Mouse (Mus musculus) urinary bladder, postnatal 4 days (tissue): Measurements from ENCODE around the gene Defb9.
"Not testable (repeated sequence)": the region's sequence is repeated elsewhere in the genome, so short reads cannot be mapped to it uniquely, and the experiment has no call there.

ENCODE experiments used
- DNase-seq, 2 experiments: peaks; one replicate each; pipeline ENCODE4 v3.0.0; 2021 to 2022; ENCODE audit warnings: low spot score in 2 of 2

The Defb9 gene

GRCm38 (mm10) chr8:21885321-21885720 lies at the start of gene Defb9:
Gene Defb9, minus strand, starts transcription at chr8:21885421.
- not testable (repeated sequence) for DNase-seq

- DNase-seq: no peak
These were observed 47.4 kb upstream of the Defb9 start, which contains the start of gene Defb15 for GRCm38 (mm10) chr8:21932610-21933009. Gene Defb15, minus strand, starts transcription at chr8:21932710.

DNA sequence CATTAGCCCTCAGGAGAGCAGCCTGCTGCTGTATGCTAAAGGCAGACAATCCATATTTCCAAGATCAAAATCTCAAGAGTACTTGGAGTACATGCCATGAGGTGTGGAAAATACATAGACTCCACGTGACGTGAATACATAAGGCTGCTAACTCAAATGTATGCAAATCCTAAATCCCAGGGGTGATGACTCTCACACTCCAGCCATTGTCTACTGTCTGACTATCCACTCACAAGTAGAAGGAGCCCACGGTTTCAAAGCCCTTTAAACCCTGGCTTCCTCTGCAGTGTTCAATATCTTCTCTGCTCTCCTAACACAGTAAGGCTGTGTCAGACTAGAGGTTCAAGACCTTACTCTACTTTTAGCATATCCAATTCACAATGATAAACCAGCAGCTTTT lies 45.5 kb upstream of the Defb9 start:
- DNase-seq: not testable (repeated sequence)

DNA sequence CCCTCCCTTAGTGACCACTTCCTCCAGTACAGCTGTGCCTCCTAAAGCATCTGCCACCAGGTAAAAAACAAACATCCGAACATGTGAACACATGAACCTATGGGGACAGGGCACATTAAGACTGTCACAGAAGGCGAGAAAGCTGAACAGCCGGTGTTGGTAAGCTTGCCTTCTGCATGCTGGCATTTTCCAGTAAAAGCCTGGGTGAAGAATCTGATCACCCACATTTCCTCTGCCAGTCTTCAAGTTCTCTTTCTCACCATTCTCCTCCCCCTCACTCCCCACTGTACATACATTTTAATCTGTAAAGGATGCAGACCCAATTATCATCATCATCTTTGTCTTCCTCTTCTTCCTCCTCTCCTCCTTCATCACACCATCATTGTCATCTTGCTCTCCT lies 30.4 kb upstream of the Defb9 start:
- DNase-seq: no peak

DNA sequence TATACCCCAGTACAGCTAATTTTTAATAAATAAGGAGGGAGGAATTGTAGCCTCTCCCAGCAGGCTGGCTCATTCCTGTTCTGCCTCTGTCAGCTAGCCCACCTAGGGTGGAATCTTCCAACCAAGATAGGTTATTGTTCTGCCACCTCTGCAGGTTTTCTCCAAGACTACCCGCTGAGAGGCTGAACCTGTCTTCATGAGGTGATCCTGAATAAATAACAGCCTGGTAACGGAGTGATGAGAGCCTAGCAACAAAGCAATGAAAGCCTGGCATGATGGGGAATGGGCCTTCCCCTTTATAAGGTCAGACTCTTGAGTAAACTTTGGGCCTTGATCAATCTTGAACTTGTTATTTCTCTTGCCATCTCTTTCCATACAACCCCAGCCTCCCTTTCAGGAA lies 27.3 kb upstream of the Defb9 start:
- no peak for DNase-seq

DNA sequence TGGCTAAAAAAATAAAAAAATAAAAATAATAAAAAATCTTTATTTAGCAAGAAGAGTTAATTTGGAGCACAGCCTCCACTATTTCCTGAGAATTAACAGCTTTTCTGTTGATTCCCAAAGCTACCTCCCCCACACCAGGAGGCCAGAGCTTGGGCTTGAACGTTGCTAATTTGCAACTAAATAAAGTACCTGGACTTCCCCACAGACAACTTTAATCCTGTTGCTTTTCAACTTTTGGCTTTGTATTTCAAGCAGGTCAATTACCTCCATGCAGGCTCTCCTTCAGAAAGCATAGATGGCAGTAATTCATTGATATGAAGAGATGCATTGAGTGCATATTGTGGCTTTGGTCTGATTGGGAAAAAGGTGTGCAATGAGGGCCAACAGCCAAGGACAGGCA lies 26.7 kb upstream of the Defb9 start:
- no peak for DNase-seq

- not testable (repeated sequence) for DNase-seq
These were observed 21.1 kb upstream of the Defb9 start, which contains the start of gene Defb11 for GRCm38 (mm10) chr8:21906290-21906689. Gene Defb11, minus strand, starts transcription at chr8:21906412.

GRCm38 (mm10) chr8:21858586-21858985 lies 26.6 kb downstream of the Defb9 start, which contains the start of gene Defb10:
Gene Defb10, plus strand, starts transcription at chr8:21858901.
- not testable (repeated sequence) for DNase-seq
